Mouse (Mus musculus) effector memory CD4-positive, alpha-beta T cell, adult 5 months (primary cell): ENCODE results near the gene Olfr311. TPM values are rescaled to one million over a fixed set of nuclear protein-coding genes. Genes with fewer than 3 reads are reported as not detected.

ENCODE experiments used
- polyA plus RNA-seq: library from polyadenylated mRNA; unstranded; fragments of 100-300 nt; shearing (Covaris generic); gene quantifications from one replicate; pipeline ENCODE4 v1.2.1, GENCODE M21; 2017

Olfr311 gene
- polyA plus RNA-seq: not detected

DNA sequence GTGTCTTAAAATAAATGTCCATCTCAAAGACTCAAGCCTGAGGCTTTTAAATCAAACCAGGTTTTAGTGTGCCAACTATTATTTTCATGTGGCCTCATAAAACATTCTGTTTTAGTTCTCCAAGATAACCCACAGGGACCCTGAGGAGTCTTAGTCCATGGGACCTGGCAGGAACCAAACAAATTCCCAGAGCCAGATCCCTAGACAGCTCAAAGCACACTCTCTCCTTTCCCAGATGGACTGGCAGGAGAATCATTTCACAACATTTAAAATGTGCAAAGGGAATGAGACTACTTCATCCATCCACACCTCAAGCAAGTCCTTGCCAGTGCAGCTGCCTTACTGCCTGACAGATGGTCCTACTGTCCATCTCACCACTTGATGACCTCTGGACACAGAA is at the start of gene Olfr311:
Gene Olfr311, plus strand, starts transcription at position 301 of the 400 bp plus-strand sequence.

DNA sequence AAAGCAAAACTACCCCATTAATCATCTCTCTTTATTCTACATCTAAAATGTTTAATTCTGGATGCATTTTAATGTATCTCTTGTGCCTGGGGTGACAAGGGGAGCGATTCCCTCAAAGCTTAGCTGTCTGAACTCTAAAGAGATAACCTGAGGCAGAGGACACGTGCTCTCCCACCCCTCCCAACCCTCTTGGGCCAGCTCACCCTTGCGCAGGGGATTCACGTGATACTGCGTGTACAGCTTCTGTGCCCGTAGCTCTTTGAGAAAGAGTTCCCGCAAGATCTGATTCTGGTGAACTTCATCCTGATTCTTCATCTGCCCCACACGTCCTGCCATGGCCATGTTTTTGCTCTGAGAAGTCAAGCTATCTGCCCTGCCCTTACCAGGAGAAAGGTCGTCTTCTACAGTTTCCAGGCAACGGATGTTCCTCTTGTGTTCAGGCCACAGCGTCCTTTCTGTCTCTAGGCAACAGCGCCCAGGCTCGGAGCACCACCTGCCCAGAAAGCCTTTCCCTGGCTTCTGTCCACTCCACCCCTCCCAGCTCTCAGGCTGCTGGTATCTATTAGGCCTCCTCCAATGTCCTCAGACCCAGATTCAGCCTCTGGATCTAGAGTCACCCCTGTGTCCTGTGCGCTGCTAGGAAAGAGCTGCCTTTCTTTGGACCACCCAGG is 37.4 kb upstream of the Olfr311 start, which contains the start of gene Fam183b:
Gene Fam183b, minus strand, starts transcription at position 403 of the 671 bp plus-strand sequence.

GRCm38 (mm10) chr11:58814700-58815099 is 24.4 kb upstream of the Olfr311 start, which contains the start of gene Olfr313:
Gene Olfr313, plus strand, starts transcription at chr11:58815000.

DNA sequence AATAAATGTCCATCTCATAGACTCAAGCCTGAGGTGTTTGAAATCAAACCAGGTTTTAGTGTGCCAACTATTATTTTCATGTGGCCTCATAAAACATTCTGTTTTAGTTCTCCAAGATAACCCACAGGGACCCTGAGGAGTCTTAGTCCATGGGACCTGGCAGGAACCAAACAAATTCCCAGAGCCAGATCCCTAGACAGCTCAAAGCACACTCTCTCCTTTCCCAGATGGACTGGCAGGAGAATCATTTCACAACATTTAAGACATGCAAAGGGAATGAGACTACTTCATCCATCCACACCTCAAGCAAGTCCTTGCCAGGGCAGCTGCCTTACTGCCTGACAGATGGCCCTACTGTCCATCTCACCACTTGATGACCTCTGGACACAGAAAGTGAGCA is 10.1 kb upstream of the Olfr311 start, which contains the start of gene Olfr312:
Gene Olfr312, plus strand, starts transcription at position 301 of the 400 bp plus-strand sequence.

DNA sequence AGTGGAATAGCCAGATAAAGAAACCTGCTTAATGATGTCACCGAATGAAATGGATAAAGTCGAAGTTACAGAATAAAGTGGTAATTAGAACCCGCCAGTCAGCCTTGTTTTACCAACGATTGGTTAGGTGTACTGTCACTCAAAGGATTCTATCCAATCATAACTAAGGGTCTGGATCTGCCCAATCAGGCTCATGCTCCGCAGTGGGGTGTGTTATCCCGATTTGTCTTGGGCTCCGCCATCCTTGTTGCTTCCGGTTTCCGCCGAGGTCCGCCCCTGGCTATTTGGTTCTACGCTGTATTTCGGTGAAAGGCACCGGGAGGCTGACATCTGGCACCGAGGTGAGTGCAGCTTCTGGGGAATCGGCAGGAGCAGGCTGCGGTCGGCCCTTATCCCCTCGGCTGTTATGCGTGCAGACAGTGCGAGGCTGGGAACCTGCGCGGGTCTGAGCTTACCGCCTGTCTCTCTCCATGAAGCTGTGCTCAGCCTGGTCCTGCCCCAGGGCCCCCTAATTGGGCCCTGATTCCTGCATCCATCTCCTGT is 7.9 kb downstream of the Olfr311 start, which contains the start of gene Gm12258:
Gene Gm12258, plus strand, starts transcription at position 240 of the 543 bp plus-strand sequence.

GRCm38 (mm10) chr11:58867039-58867953 is 28.2 kb downstream of the Olfr311 start, which contains the start of gene 2810021J22Rik:
Gene 2810021J22Rik, plus strand, starts transcription at chr11:58867216.

Other genes with a start within 250 kb of the Olfr311 start
- gene Olfr324, start 244.1 kb upstream of the Olfr311 start, polyA plus RNA-seq: not detected
- not detected for gene 2210407C18Rik, start 223.2 kb upstream of the Olfr311 start, polyA plus RNA-seq
- not detected for gene Olfr323, start 208.8 kb upstream of the Olfr311 start, polyA plus RNA-seq
- not detected for gene Trim58, start 198.8 kb upstream of the Olfr311 start, polyA plus RNA-seq
- gene Olfr322, start 180.5 kb upstream of the Olfr311 start, polyA plus RNA-seq: not detected
- gene Olfr320, start 158.2 kb upstream of the Olfr311 start, polyA plus RNA-seq: not detected
- not detected for gene Olfr319, start 140.1 kb upstream of the Olfr311 start, polyA plus RNA-seq
- not detected for gene Olfr318, start 115.2 kb upstream of the Olfr311 start, polyA plus RNA-seq
- gene Olfr317, start 100.0 kb upstream of the Olfr311 start, polyA plus RNA-seq: not detected
- not detected for gene Olfr316, start 86.5 kb upstream of the Olfr311 start, polyA plus RNA-seq
- gene Olfr315, start 66.1 kb upstream of the Olfr311 start, polyA plus RNA-seq: not detected
- gene Olfr314, start 56.3 kb upstream of the Olfr311 start, polyA plus RNA-seq: not detected
- not detected for gene Fam183b, start 37.3 kb upstream of the Olfr311 start, polyA plus RNA-seq
- not detected for gene Olfr313, start 24.3 kb upstream of the Olfr311 start, polyA plus RNA-seq
- 0.12 TPM for gene Olfr312, start 10.0 kb upstream of the Olfr311 start, polyA plus RNA-seq
- gene Gm12258, start 7.9 kb downstream of the Olfr311 start, polyA plus RNA-seq: 1.7 TPM
- gene 2810021J22Rik, start 28.0 kb downstream of the Olfr311 start, polyA plus RNA-seq: 3.0 TPM
- 3.0 TPM for gene Zfp39, start 65.0 kb downstream of the Olfr311 start, polyA plus RNA-seq
- not detected for gene Btnl10, start 78.7 kb downstream of the Olfr311 start, polyA plus RNA-seq
- gene Rnf187, start 99.7 kb downstream of the Olfr311 start, polyA plus RNA-seq: 199 TPM
- gene Hist3h2ba, start 109.7 kb downstream of the Olfr311 start, polyA plus RNA-seq: 13.5 TPM
- 23.4 TPM for gene Hist3h2a, start 115.4 kb downstream of the Olfr311 start, polyA plus RNA-seq
- 0.30 TPM for gene Trim17, start 115.4 kb downstream of the Olfr311 start, polyA plus RNA-seq
- gene Trim11, start 138.8 kb downstream of the Olfr311 start, polyA plus RNA-seq: 35.4 TPM